Mouse (Mus musculus) lung, adult 2 months (tissue): Measurements from ENCODE around the gene Rd3l.

Experiments
- CTCF ChIP-seq: fragments of 200-500 bp; IDR thresholded peaks from 2 replicates; pipeline ENCODE4 v1.5.1; 2011; ENCODE audit warnings: mild to moderate bottlenecking, low read length, control low read depth; ENCODE audit not compliant: insufficient read depth
- POLR2A ChIP-seq: fragments of 200-500 bp; IDR thresholded peaks from 2 replicates; pipeline ENCODE4 v1.6.1; 2011; ENCODE audit warnings: low read depth, mild to moderate bottlenecking, control low read depth, low read length, borderline replicate concordance; ENCODE audit errors: extremely low read depth

DNA sequence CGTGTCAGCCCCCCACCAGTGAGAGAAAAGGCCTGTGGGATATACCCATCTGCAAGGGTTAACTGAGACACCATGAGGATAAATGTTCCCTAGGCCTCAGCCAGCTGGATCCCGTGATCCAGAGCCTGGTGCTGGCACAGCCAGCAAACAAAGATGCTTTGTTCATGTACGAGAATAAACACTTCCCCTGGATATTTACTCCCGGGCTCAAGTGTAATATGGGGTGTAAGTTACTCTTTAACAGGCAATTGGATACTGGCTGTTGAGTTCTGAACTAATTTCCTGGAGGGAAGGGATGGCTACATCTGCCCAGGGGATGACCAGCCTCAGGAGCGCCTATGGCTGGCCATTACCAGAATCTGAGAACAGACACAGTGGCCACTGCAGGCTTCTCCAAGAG, 29.4 kb downstream of the Rd3l start:
- TF ChIP-seq CTCF: no peak
- no peak for TF ChIP-seq POLR2A
